Mouse (Mus musculus): ENCODE measurements around the gene Rbl1. TPM values are rescaled to one million over a fixed set of nuclear protein-coding genes. Genes with fewer than 3 reads are reported as not detected.
"Not testable (repeated sequence)": the region's sequence is repeated elsewhere in the genome, so short reads cannot be mapped to it uniquely, and the experiment has no call there.

The Rbl1 gene
- polyA plus RNA-seq, 1 experiment = 20.9 TPM

DNA sequence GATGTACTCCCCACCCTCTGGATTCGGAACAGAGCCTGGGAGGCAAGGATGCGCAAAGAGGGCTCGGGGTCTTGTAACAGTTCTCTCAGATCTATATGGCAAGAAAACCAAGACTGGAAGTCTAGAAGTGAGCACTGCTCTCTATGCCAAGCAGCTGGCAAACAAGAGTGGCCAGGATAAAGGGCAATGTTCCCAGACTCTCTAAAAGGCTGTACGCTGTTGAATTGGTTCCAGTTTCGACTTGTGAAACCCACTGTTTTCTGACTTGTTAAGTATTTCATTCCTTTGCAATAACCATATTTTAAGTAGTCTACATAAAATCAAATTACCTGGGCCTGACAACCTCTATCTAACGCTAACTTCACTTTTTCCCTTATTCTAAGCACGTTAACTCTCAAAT is 7.4 kb upstream of the Rbl1 start:
- Histone ChIP-seq H3K27me3 (ENCODE audit: control insufficient read depth, insufficient read depth, low read length) (no peaks in the 10 kb centered on the region), H3K4me3 (ENCODE audit: control insufficient read depth, insufficient read depth, low read length) (no peak overlapping the region), H3K27ac (ENCODE audit: control insufficient read depth, insufficient read depth, low read length) (no peak overlapping the region), H3K4me1 (replicated peaks; ENCODE audit: control insufficient read depth, insufficient read depth, low read length) (no peaks in the 10 kb centered on the region), H3K36me3 (ENCODE audit: control insufficient read depth, insufficient read depth, low read length) (no peaks in the 10 kb centered on the region)
- no peak for DNase-seq
- WGBS = 96% methylated on average over 7 of the region's 7 CpGs
- TF ChIP-seq POLR2A (IDR thresholded peaks at IDR 0.05; ENCODE audit: control insufficient read depth, extremely low read depth, insufficient read depth, low read length, poor library complexity) (no peak), CTCF (IDR thresholded peaks at IDR 0.05; ENCODE audit: borderline replicate concordance, control insufficient read depth, extremely low read depth, insufficient read depth, low read length, poor library complexity) (no peak)

DNA sequence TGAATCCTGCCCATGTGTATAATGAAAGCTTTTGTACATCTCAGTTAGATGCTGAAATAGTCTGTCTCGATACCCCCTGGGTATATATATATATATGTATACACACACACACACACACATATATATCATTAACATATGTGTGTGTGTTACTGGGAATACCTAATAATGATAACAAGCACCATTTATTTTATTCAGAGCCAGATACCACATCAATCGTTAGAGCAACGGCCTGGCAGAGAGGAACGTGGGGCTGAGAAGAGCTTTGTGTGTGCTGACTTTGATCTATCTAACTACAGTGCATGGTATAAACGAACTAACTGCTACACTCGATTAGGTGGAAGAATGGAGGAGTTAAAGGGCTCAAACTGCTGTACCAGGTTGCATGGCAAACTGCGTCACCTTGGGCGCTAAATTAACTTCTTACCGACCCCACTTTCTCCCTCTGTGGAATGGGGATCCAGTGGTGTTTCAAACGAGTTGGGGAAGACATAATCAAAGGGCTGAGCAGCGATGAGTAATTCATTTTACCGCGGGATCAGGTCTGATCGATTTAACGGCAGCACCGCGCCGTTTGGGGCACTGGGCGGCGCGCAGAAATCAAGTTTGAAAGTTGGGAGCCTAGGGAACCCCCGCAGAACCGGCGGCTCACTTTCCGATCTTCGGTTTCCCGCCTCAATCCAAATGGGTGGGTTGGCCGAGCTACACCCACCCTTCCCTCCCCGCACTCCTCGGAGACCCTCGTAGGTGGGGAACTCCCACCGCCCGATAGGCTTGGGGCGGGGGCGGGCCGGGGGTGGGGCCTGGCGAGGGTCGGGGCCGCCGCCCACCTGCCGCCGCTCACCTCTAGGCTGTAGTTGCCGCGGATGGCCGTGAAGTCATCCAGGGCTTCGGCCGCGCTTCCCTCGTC is 622 bp downstream of the Rbl1 start:
- no peaks in the 10 kb centered on the region for H3K36me3 ChIP-seq (ENCODE audit: control insufficient read depth, insufficient read depth, low read length)
- peaks cover 7% of the 10 kb centered on the region for H3K4me1 ChIP-seq (replicated peaks; ENCODE audit: control insufficient read depth, insufficient read depth, low read length)
- peak overlapping the region; percentile 87 for H3K27ac ChIP-seq (ENCODE audit: control insufficient read depth, insufficient read depth, low read length)
- H3K27me3 ChIP-seq (ENCODE audit: control insufficient read depth, insufficient read depth, low read length) = no peaks in the 10 kb centered on the region
- WGBS = under 1% methylated on average over 48 of the region's 49 CpGs
- DNase-seq = peak; percentile 63
- H3K4me3 ChIP-seq (ENCODE audit: control insufficient read depth, insufficient read depth, low read length) = peak overlapping the region; percentile 96
- TF ChIP-seq CTCF (IDR thresholded peaks at IDR 0.05; ENCODE audit: borderline replicate concordance, control insufficient read depth, extremely low read depth, insufficient read depth, low read length, poor library complexity) (no peak), POLR2A (IDR thresholded peaks at IDR 0.05; ENCODE audit: control insufficient read depth, extremely low read depth, insufficient read depth, low read length, poor library complexity) (no peak)

DNA sequence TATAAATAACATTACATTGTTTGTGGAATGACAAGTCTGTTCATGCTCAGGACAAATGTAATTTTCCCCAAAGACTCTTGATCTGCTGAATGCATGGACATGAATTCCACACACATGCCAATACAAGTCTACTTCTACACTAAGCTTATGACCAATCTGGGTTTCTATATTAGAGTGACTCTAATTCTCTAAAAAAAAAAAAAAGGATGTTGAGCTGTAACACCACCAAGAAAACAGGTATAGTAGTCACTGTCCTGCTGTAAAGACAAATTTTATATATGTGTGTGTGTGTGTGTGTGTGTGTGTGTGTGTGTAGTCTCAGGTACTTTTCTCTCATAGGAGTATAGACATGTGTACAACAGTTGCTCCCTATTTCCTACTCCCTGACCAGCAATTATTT is 1.3 kb downstream of the Rbl1 start:
- H3K4me3 ChIP-seq (ENCODE audit: control insufficient read depth, insufficient read depth, low read length) = no peak overlapping the region
- no peak for DNase-seq
- H3K36me3 ChIP-seq (ENCODE audit: control insufficient read depth, insufficient read depth, low read length) = no peaks in the 10 kb centered on the region
- no peak overlapping the region for H3K27ac ChIP-seq (ENCODE audit: control insufficient read depth, insufficient read depth, low read length)
- no peak for TF ChIP-seq POLR2A (IDR thresholded peaks at IDR 0.05; ENCODE audit: control insufficient read depth, extremely low read depth, insufficient read depth, low read length, poor library complexity)
- TF ChIP-seq CTCF (IDR thresholded peaks at IDR 0.05; ENCODE audit: borderline replicate concordance, control insufficient read depth, extremely low read depth, insufficient read depth, low read length, poor library complexity) = no peak
- H3K4me1 ChIP-seq (replicated peaks; ENCODE audit: control insufficient read depth, insufficient read depth, low read length) = peaks cover 7% of the 10 kb centered on the region
- H3K27me3 ChIP-seq (ENCODE audit: control insufficient read depth, insufficient read depth, low read length) = no peaks in the 10 kb centered on the region

DNA sequence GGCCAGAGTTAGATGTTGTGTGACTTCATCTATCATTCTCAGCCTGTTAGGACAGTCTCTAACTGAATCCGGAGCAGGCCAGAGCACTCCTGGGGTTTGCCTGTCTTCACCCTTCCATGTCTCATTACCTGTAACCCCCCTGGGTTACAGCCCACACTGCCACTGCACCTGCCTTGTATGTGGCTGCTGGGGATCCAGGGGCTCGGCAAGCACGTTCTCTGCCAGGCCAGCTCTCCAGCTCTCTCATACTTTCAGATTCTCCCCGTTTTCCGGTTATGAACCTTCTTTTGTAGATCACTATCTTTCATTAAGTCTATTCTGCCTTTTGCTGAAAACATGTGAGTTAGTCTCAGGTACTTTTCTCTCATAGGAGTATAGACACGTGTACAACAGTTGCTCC is 2.0 kb downstream of the Rbl1 start:
- WGBS = 24% methylated on average over 6 of the region's 6 CpGs
- H3K36me3 ChIP-seq (ENCODE audit: control insufficient read depth, insufficient read depth, low read length) = peaks cover 5% of the 10 kb centered on the region; the same call in 1 of the 2 replicates
- peaks cover 7% of the 10 kb centered on the region for H3K4me1 ChIP-seq (replicated peaks; ENCODE audit: control insufficient read depth, insufficient read depth, low read length)
- H3K27ac ChIP-seq (ENCODE audit: control insufficient read depth, insufficient read depth, low read length) = peak overlapping the region; percentile 71
- no peaks in the 10 kb centered on the region for H3K27me3 ChIP-seq (ENCODE audit: control insufficient read depth, insufficient read depth, low read length)
- peak; percentile 32 for DNase-seq
- TF ChIP-seq CTCF (IDR thresholded peaks at IDR 0.05; ENCODE audit: borderline replicate concordance, control insufficient read depth, extremely low read depth, insufficient read depth, low read length, poor library complexity) = no peak
- TF ChIP-seq POLR2A (IDR thresholded peaks at IDR 0.05; ENCODE audit: control insufficient read depth, extremely low read depth, insufficient read depth, low read length, poor library complexity) = no peak
- H3K4me3 ChIP-seq (ENCODE audit: control insufficient read depth, insufficient read depth, low read length) = peak overlapping the region; percentile 36

DNA sequence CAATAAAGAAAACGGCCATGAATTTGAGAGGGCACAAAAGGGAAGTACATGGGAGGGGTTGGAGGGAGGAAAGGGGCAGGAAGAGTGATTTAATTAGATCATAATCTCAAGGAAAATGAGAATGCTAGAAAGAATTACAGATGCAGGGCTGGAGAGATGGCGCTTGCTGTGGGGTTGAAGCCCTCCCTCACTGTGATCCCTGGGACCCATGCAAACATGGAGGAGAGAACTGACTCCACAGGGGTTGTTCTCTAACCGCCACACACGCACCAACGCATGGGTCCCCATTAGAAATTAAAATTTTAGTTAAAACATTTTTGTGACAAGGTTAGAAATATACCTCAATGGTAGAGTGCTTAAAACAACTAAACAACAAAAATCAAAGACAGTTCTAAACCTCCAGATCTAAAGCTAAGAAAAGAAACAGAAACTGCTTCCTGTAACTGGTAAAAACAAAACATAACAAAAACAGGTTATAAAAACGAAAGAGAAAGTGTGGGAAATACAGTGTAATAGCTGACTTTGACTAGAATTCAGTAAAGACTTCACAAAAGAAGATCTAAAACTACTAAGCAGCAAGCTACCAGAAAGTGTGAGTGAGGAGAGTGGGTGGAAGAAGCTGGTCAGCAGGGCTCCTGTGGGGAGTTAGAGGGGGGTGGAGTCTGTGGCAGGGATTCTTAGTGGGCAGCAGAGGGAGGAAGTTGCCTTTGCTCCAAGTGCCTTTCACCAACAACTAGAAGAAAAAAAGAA is 3.1 kb downstream of the Rbl1 start:
- DNase-seq = peak; percentile 53
- TF ChIP-seq CTCF (IDR thresholded peaks at IDR 0.05; ENCODE audit: borderline replicate concordance, control insufficient read depth, extremely low read depth, insufficient read depth, low read length, poor library complexity) (no peak), POLR2A (IDR thresholded peaks at IDR 0.05; ENCODE audit: control insufficient read depth, extremely low read depth, insufficient read depth, low read length, poor library complexity) (no peak)
- no peaks in the 10 kb centered on the region for H3K27me3 ChIP-seq (ENCODE audit: control insufficient read depth, insufficient read depth, low read length)
- peaks cover 14% of the 10 kb centered on the region for H3K36me3 ChIP-seq (ENCODE audit: control insufficient read depth, insufficient read depth, low read length)
- peak overlapping the region; percentile 43 for H3K4me3 ChIP-seq (ENCODE audit: control insufficient read depth, insufficient read depth, low read length)
- 26% methylated on average over 6 of the region's 6 CpGs for WGBS
- peak overlapping the region; percentile 99 for H3K27ac ChIP-seq (ENCODE audit: control insufficient read depth, insufficient read depth, low read length)
- peaks cover 7% of the 10 kb centered on the region for H3K4me1 ChIP-seq (replicated peaks; ENCODE audit: control insufficient read depth, insufficient read depth, low read length)

DNA sequence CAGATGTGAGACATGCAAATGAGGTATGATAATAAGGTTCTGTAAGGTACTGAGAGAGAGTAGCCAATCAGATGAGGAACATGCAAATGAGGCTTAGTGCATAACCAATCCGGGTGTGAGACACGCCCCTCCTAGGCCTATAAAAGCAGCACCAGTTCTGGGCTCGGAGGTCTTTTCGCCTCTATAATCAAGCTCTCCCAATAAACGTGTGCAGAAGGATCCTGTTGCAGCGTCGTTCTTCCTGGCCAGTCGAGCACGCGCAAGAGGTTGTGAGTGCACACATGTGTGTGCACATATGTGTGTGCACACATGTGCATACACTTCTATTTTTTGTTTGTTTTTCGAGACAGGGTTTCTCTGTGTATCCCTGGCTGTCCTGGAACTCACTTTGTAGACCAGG is 5.9 kb downstream of the Rbl1 start:
- H3K27ac ChIP-seq (ENCODE audit: control insufficient read depth, insufficient read depth, low read length); H3K4me3 ChIP-seq (ENCODE audit: control insufficient read depth, insufficient read depth, low read length); H3K27me3 ChIP-seq (ENCODE audit: control insufficient read depth, insufficient read depth, low read length); DNase-seq; H3K4me1 ChIP-seq (replicated peaks; ENCODE audit: control insufficient read depth, insufficient read depth, low read length): not testable (repeated sequence)
- H3K36me3 ChIP-seq (ENCODE audit: control insufficient read depth, insufficient read depth, low read length) = peaks cover 40% of the 10 kb centered on the region
- over 99% methylated on average over 11 of the region's 11 CpGs for WGBS

Measured in thymus, adult 2 months (tissue).